Mouse (Mus musculus): Measurements from ENCODE around the gene Kctd6. TPM values are rescaled to one million over a fixed set of nuclear protein-coding genes. Genes with fewer than 3 reads are reported as not detected.
"Not testable (repeated sequence)": the region's sequence is repeated elsewhere in the genome, so short reads cannot be mapped to it uniquely, and the experiment has no call there.

Gene Kctd6
- total RNA-seq (2021), result 10 to 100 TPM; 41.5 to 42.1 TPM
- long read RNA-seq, experiment 1, transcript Kctd6-201 (3 exons, 1,650 nt), result major isoform, 47 of 56 reads
- long read RNA-seq, experiment 1, transcript Kctd6-202 (3 exons, 3,052 nt), result minor isoform, 5 of 56 reads
- long read RNA-seq, experiment 1, partial matches to known transcripts, result 2 of 56 reads
- long read RNA-seq, experiment 1, other reads (novel, unspliced or antisense), result 2 of 56 reads
- long read RNA-seq, experiment 2, transcript Kctd6-201 (3 exons, 1,650 nt), result major isoform, 37 of 46 reads
- long read RNA-seq, experiment 2, partial matches to known transcripts, result 4 of 46 reads
- long read RNA-seq, experiment 2, other reads (novel, unspliced or antisense), result 1 of 46 reads

DNA sequence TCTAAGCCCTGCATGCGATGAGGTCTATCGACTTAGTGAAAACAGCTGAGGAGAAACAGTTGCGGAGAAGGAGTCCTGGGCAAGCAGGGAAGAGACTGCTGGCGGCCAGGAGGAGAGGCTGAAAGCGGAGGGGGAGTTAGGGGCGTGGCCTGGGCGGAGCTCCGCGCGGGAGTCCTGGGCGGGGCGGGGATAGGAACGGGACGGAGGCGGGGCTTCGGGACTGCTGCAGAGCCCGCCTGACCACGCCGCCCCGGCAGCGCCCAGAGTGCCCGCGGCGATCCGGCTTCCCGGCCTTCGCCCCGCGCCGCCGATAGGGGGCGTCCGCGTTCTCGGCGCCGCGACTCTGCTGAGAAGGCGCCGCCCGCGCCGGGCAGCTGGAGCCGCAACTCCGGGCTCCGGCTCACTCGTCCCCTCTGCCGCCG, at the start of gene Kctd6:
Kctd6 (plus strand) TSS at position 338 of the 422 bp plus-strand sequence.
- peak within 1 kb of the TSS; percentile 96 for H3K27ac ChIP-seq
- intact Hi-C loops (cut with DNase I), result loop anchor here (1.0 to 2.0 kb wide), 3 partner anchors 41 to 133 kb away; partner anchors contain the start of gene Pdhb
- peak; percentile 98 to 99 for DNase-seq (ENCODE audit: extremely low spot score in 1 of 2, low spot score in 2 of 2)
- peak within 1 kb of the TSS; percentile 92 for H3K4me3 ChIP-seq
- peak; percentile 81 for TF ChIP-seq CTCF (IDR thresholded peaks at IDR 0.05)

DNA sequence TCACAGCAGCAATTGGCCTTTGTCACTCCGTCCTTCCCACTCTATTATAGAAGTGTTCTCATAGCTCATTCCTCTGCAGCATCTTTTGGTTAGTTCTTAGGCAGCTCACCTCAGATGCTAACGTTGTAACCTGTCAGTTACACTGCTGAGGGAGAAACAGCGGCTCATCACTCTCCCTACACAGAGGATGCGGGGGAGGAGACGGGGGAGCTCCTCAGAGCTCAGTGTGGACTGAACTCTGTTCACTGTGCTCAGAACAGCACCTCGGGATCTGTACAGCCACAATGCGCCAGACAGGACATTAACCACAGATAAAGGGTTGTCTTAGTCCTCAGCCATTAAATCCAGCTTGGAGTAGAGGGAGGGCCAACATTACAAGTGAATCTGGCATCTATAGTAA, 49.5 kb upstream of the Kctd6 start:
- no peak for DNase-seq (ENCODE audit: extremely low spot score in 1 of 2, low spot score in 2 of 2)
- intact Hi-C loops (cut with DNase I), result loop anchor here (5.0 kb wide), 1 partner anchor 202 kb away; no protein-coding TSS in a partner anchor
- TF ChIP-seq CTCF (IDR thresholded peaks at IDR 0.05), result no peak
- Histone ChIP-seq H3K27ac (peak overlapping the region; percentile 8; the same call in 1 of the 2 replicates), H3K4me3 (no peak overlapping the region)

- intact Hi-C loops (cut with DNase I), result loop anchor here (2.0 to 10.0 kb wide), 2 partner anchors 42 to 82 kb away; partner anchors contain the start of genes Acox2 and Kctd6
- Histone ChIP-seq H3K4me3 (peak within 1 kb of the TSS; percentile 98), H3K27ac (peak within 1 kb of the TSS; percentile 94)
- TF ChIP-seq CTCF (IDR thresholded peaks at IDR 0.05), result no peak; the same call in 1 of the 2 replicates
- DNase-seq (ENCODE audit: extremely low spot score in 1 of 2, low spot score in 2 of 2), result peak; percentile 96 to 99
These were observed 41.2 kb upstream of the Kctd6 start, which contains the start of gene Pdhb for GRCm38 (mm10) chr14:8172507-8173410. Pdhb (minus strand) TSS chr14:8173025.

GRCm38 (mm10) chr14:8173542-8174250, 40.2 kb upstream of the Kctd6 start:
- Histone ChIP-seq H3K4me3 (peak overlapping the region; percentile 98), H3K27ac (peak overlapping the region; percentile 71)
- TF ChIP-seq CTCF (IDR thresholded peaks at IDR 0.05), result peak; percentile 26
- DNase-seq (ENCODE audit: extremely low spot score in 1 of 2, low spot score in 2 of 2), result not testable (repeated sequence)
- intact Hi-C loops (cut with DNase I), result loop anchor here (2.0 to 10.0 kb wide), 2 partner anchors 41 to 81 kb away; partner anchors contain the start of genes Acox2 and Kctd6

DNA sequence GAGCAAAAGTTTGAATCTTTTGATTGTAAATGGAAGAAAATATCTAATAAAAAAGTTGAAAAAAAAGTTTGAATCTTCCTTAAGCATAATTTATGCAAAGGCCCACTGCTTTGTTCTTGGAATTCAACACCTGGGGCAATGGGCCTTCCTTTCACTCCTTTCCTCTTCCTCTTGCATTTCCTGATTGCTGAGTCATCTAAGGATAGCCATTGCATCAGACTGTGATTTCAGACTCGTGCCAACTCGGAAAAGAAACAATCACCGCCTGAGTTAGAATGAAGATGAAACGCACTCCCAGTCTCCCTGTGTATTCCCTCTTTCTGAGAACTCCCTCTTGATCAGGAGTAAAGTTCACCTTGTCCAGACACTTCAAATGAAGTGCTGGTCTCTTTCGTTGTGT, 39.3 kb upstream of the Kctd6 start:
- no peak for DNase-seq (ENCODE audit: extremely low spot score in 1 of 2, low spot score in 2 of 2)
- intact Hi-C loops (cut with DNase I), result loop anchor here (10.0 kb wide), 1 partner anchor 80 kb away; the partner anchor contains the start of gene Acox2
- Histone ChIP-seq H3K27ac (no peak overlapping the region), H3K4me3 (no peak overlapping the region)
- no peak for TF ChIP-seq CTCF (IDR thresholded peaks at IDR 0.05)

- intact Hi-C loops (cut with DNase I), result loop anchor here (10.0 kb wide), 1 partner anchor 79 kb away; the partner anchor contains the start of gene Acox2
- no peak for TF ChIP-seq CTCF (IDR thresholded peaks at IDR 0.05)
- no peak for DNase-seq (ENCODE audit: extremely low spot score in 1 of 2, low spot score in 2 of 2)
- no peak overlapping the region for H3K4me3 ChIP-seq
- H3K27ac ChIP-seq, result no peak overlapping the region
These were observed 37.7 kb upstream of the Kctd6 start for GRCm38 (mm10) chr14:8176251-8176650.

DNA sequence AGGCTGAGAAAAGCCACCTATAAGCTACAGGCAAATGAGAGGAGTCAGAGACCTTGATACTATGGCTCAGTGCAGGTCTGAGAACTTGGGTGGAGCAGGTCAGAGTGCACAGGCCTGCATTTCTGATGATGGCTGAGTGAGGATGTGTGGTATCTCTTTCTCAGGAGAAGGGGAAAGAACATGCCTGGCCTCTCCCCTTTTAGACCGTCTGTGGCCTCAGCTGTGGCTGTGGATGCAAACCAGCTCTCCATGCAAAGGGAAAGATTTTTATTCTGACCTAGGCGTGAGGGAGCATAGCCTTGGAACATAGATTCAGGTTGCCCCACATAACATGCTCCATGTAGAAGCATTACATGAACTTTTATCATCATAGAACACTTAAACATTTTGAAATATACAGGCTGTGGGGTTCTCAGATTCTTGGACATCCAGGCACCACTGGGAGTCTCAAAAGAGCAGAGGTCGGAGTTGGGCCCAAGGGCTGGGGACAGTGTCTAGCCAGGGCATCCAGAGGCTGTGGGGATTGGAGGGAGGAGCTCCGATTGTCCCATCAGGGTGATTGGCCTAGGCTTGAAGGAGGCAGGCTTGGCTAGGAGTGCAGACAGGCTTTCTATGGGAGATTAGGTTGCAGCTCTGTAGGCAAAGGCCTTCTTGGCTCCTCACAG, 33.4 kb upstream of the Kctd6 start:
- DNase-seq (ENCODE audit: extremely low spot score in 1 of 2, low spot score in 2 of 2), result no peak
- intact Hi-C loops (cut with DNase I), result loop anchor here (5.0 kb wide), 1 partner anchor 167 kb away; no protein-coding TSS in a partner anchor
- Histone ChIP-seq H3K4me3 (no peak overlapping the region), H3K27ac (no peak overlapping the region)
- TF ChIP-seq CTCF (IDR thresholded peaks at IDR 0.05), result no peak

- Histone ChIP-seq H3K27ac (no peak overlapping the region), H3K4me3 (no peak overlapping the region)
- no peak for DNase-seq (ENCODE audit: extremely low spot score in 1 of 2, low spot score in 2 of 2)
- TF ChIP-seq CTCF (IDR thresholded peaks at IDR 0.05), result peak; percentile 45
- intact Hi-C loops (cut with DNase I), result loop anchor here (5.0 kb wide), 1 partner anchor 164 kb away; no protein-coding TSS in a partner anchor
These were observed 30.6 kb upstream of the Kctd6 start for GRCm38 (mm10) chr14:8183330-8183729.

DNA sequence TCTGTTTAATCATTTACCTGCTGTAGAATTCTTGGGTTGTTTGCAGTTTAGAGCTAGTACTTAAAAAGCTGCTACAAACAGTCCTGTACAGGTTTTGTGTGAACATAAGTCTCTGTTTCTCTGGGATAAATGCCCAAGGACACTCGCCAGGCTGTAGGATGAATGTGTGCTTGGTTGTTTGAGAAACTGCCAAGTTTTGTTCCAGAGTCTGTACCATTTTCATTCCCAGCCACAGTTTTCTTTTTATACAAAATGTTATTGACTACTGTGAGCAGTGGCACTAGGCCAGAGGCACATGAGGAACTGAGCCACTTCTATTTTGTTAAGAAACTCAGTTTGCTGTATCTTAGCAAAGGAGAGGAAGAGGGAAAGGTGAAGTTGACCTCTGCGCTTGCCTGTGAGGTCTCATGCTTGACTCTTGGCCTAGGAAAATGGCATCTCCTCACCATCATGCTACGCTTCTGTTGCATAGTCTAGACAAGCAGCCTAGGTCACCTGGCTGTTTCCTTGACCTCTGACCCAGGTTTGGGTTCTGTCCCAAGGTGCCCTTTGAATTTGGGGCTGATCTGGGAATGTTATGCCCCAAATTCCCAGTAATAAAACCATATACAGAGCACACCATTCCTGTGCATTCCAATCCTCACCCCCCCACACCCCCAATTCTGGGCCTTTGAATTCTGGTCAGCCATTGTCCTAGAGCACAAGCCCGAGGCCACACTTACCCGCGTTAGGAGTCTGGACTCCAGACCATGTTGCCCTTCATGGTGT, 27.5 kb upstream of the Kctd6 start:
- DNase-seq (ENCODE audit: extremely low spot score in 1 of 2, low spot score in 2 of 2), result peak in 1 of 2 experiments; percentile 59
- no peak for TF ChIP-seq CTCF (IDR thresholded peaks at IDR 0.05)
- intact Hi-C loops (cut with DNase I), result loop anchor here (1.0 kb wide), 1 partner anchor 23 kb away; no protein-coding TSS in a partner anchor
- H3K4me3 ChIP-seq, result no peak overlapping the region
- H3K27ac ChIP-seq, result peak overlapping the region; percentile 66; the same call in 1 of the 2 replicates

DNA sequence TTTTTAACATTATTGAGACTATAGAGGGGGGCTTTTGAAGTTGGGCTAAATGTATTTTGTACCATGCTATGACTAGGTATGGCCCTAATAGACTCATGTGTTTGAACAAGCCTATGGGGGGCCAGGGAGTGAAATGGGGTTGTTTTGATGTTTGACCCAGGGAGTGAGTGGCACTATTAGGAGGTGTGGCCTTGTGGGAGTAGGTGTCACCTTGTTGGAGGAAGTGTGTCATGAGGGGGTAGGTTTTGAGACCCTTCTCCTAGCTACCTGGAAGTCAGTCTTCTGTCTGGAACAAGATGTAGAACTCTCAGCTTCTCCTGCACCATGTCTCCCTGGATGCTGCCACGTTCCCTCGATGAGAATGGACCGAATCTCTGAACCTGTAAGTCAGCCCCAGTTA, 23.4 kb upstream of the Kctd6 start:
- no peak overlapping the region for H3K4me3 ChIP-seq
- no peak for TF ChIP-seq CTCF (IDR thresholded peaks at IDR 0.05)
- no peak overlapping the region for H3K27ac ChIP-seq
- DNase-seq (ENCODE audit: extremely low spot score in 1 of 2, low spot score in 2 of 2), result no peak
- intact Hi-C loops (cut with DNase I), result no loop called here
